Mouse (Mus musculus): Measurements from ENCODE around the gene Zfp709.
"Not testable (repeated sequence)": the region's sequence is repeated elsewhere in the genome, so short reads cannot be mapped to it uniquely, and the experiment has no call there.

Zfp709 gene

GRCm38 (mm10) chr8:71881618-71882274 is at the start of gene Zfp709:
Zfp709 (plus strand) TSS chr8:71882019.
- DNase-seq (ENCODE audit: low read depth): peak; percentile 72

GRCm38 (mm10) chr8:71838207-71838606 is 43.6 kb upstream of the Zfp709 start:
- not testable (repeated sequence) for DNase-seq (ENCODE audit: low read depth)

GRCm38 (mm10) chr8:71841201-71841817 is 40.5 kb upstream of the Zfp709 start:
- DNase-seq (ENCODE audit: low read depth): not testable (repeated sequence)

- DNase-seq (ENCODE audit: low read depth): not testable (repeated sequence)
Observed at GRCm38 (mm10) chr8:71842476-71842875, 39.3 kb upstream of the Zfp709 start.

- DNase-seq (ENCODE audit: low read depth): not testable (repeated sequence)
Observed at GRCm38 (mm10) chr8:71844453-71844852, 37.4 kb upstream of the Zfp709 start.

- DNase-seq (ENCODE audit: low read depth): not testable (repeated sequence)
Observed at GRCm38 (mm10) chr8:71845993-71846483, 35.8 kb upstream of the Zfp709 start.

- not testable (repeated sequence) for DNase-seq (ENCODE audit: low read depth)
Observed at GRCm38 (mm10) chr8:71846745-71847144, 35.1 kb upstream of the Zfp709 start.

GRCm38 (mm10) chr8:71851014-71851413 is 30.8 kb upstream of the Zfp709 start:
- DNase-seq (ENCODE audit: low read depth): not testable (repeated sequence)

GRCm38 (mm10) chr8:71853360-71853759 is 28.5 kb upstream of the Zfp709 start:
- DNase-seq (ENCODE audit: low read depth): not testable (repeated sequence)

- DNase-seq (ENCODE audit: low read depth): not testable (repeated sequence)
Observed at GRCm38 (mm10) chr8:71856630-71857328, 25.0 kb upstream of the Zfp709 start.

- DNase-seq (ENCODE audit: low read depth): not testable (repeated sequence)
Observed at GRCm38 (mm10) chr8:71857364-71857763, 24.5 kb upstream of the Zfp709 start.

GRCm38 (mm10) chr8:71861551-71861950 is 20.3 kb upstream of the Zfp709 start:
- not testable (repeated sequence) for DNase-seq (ENCODE audit: low read depth)

- not testable (repeated sequence) for DNase-seq (ENCODE audit: low read depth)
Observed at GRCm38 (mm10) chr8:71862038-71862437, 19.8 kb upstream of the Zfp709 start.

GRCm38 (mm10) chr8:71900666-71901065 is 18.8 kb downstream of the Zfp709 start:
- not testable (repeated sequence) for DNase-seq (ENCODE audit: low read depth)

GRCm38 (mm10) chr8:71903084-71903483 is 21.3 kb downstream of the Zfp709 start:
- DNase-seq (ENCODE audit: low read depth): not testable (repeated sequence)

GRCm38 (mm10) chr8:71906809-71907208 is 25.0 kb downstream of the Zfp709 start:
- DNase-seq (ENCODE audit: low read depth): no peak

GRCm38 (mm10) chr8:71907798-71908257 is 26.0 kb downstream of the Zfp709 start:
- no peak for DNase-seq (ENCODE audit: low read depth)

- DNase-seq (ENCODE audit: low read depth): peak; percentile 90
Observed at GRCm38 (mm10) chr8:71908309-71909261, 26.8 kb downstream of the Zfp709 start, which contains the start of the genes Zfp882 and Zfp617. Zfp882 (plus strand) TSS chr8:71908608. Zfp617 (plus strand) TSS chr8:71908635.

- no peak for DNase-seq (ENCODE audit: low read depth)
Observed at GRCm38 (mm10) chr8:71912286-71912685, 30.5 kb downstream of the Zfp709 start.

GRCm38 (mm10) chr8:71922567-71923401 is 41.0 kb downstream of the Zfp709 start:
- peak; percentile 92 for DNase-seq (ENCODE audit: low read depth)

All from naive thymus-derived CD4-positive, alpha-beta T cell, adult 2 months (primary cell).